Mouse (Mus musculus) midbrain, embryonic 12.5 days (tissue): Measurements from ENCODE around the gene Edem1. TPM values are rescaled to one million over a fixed set of nuclear protein-coding genes. Genes with fewer than 3 reads are reported as not detected.

ENCODE experiments used
- polyA plus RNA-seq: library from polyadenylated mRNA; unstranded; fragments of >200 nt; fragmentation: Nextera tagmentation; extraction: Ambion mirVana; gene quantifications from 2 replicates; pipeline ENCODE4 v1.2.1, GENCODE M21; 2016

The Edem1 gene
- polyA plus RNA-seq, 1 experiment from 2014 or later, result 15.0 TPM

Other genes with a start within 250 kb of the Edem1 start
- gene Bhlhe40, start 168.0 kb upstream of the Edem1 start, polyA plus RNA-seq, result 2.3 and 2.8 TPM in 2 replicates
- gene Arl8b, start 45.5 kb upstream of the Edem1 start, polyA plus RNA-seq, result 74.2 and 75.5 TPM in 2 replicates